Mouse (Mus musculus): Measurements from ENCODE around the gene Atp5c1. TPM values are rescaled to one million over a fixed set of nuclear protein-coding genes. Genes with fewer than 3 reads are reported as not detected.
A peak's percentile ranks its signal among the peaks of the same experiment; 100 is the strongest.

Gene Atp5c1
- total RNA-seq, 2 experiments from 2014 or later: 246 to 250 TPM

DNA sequence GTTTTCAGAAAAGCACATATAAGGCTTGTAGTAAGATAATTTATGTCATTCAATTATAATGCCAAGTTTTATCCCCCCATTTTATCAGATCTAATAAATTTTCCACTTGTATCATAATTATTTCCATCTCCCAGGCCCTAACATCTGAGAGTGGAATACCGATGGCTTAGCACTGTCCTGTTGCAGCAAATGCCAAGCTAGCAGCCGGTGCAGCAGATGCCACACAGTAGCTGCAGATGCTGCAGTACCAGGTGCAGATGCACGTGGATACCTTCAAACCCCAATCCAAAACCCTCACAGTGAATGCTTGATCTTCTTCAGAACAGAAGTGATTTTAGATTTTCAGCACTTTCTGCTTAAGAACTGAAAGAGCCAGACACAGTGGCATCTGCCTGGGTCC is 45.3 kb downstream of the Atp5c1 start:
- TF ChIP-seq CTCF (conservative IDR thresholded peaks at IDR 0.05): no peak
- H3K4me3 ChIP-seq: no peak overlapping the region
- DNase-seq (ENCODE audit: low spot score in 2 of 2): no peak
- H3K27ac ChIP-seq: no peak overlapping the region

DNA sequence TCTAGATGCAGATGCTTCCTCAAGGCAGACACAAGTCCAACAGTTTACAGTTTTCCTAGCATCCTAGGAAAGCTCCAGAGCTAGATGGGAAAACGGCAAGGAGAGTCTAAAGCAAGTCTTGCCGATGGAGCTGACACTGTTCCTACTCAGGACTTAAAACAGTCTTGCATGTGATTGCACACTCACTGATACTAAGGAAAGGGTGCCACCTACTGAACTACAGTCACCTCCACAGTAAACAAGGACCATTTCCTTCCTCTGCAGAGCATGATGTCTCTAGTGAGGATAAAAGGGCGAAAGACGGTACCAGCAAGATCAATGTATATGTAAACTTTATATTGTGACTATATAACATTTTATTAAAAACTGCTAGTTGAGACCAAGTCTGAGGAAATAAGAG is 46.6 kb downstream of the Atp5c1 start:
- Histone ChIP-seq H3K4me3 (no peak overlapping the region), H3K27ac (no peak overlapping the region)
- TF ChIP-seq CTCF (conservative IDR thresholded peaks at IDR 0.05): no peak; the same call in 1 of the 2 replicates
- no peak for DNase-seq (ENCODE audit: low spot score in 2 of 2)

DNA sequence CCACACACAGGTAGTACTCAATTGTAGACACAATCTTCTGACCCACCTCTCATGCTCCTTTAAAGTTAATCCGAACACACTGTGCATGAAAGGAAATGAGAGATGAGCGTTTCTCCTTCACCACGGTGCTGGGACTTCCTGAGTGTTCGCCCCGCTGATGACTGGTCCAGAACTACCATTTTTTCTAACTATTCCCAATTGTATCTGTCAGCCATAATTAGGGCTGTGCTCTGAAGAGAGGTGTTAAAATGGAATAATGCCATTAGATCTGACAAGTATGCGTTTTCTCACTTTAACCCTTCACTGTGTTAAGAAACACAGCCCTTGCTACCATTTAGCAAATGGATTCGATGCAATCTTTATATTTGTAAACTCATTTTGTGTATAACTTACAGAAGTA is 50.6 kb downstream of the Atp5c1 start:
- H3K27ac ChIP-seq: no peak overlapping the region
- H3K4me3 ChIP-seq: no peak overlapping the region
- TF ChIP-seq CTCF (conservative IDR thresholded peaks at IDR 0.05): no peak
- DNase-seq (ENCODE audit: low spot score in 2 of 2): no peak

DNA sequence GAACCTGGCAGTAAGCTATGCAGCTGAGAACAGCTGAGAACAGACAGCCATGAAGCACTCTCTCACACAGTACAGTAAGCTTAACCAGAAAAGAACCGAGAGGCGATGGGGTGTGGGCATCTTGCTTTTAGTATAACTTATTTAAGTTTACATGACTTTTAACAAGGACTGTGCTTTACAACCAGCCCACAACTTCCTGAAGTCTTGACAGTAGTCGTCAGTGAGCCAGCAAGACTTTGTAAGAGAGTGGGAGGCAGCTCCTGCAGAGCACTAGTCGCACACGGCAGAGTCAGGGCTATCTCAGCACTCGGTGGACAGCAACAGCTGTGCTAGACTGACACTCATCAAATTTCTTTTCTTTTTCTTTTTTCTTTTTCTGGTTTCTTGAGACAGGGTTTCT is 56.0 kb downstream of the Atp5c1 start:
- DNase-seq (ENCODE audit: low spot score in 2 of 2): no peak
- TF ChIP-seq CTCF (conservative IDR thresholded peaks at IDR 0.05): no peak
- no peak overlapping the region for H3K27ac ChIP-seq
- H3K4me3 ChIP-seq: no peak overlapping the region

DNA sequence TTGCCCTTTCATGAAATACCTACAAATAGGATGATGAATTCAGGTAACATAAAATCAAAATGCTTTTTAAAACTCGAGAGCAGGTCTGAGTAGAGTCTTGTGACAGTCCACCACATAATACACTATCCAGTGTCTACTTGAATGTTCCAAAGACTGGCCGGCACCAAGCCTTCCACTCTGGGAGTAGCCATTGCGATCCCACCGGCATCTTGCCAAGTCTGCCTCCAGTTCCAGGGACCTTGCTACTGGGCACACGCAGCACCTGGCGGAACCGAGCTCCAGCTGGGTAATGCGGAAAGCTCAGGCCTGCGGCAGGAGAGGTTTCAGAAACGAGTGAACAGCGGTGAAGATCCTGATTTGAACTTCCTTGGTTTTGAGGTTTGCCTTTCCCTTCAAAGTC is 59.0 kb downstream of the Atp5c1 start:
- no peak for TF ChIP-seq CTCF (conservative IDR thresholded peaks at IDR 0.05)
- DNase-seq (ENCODE audit: low spot score in 2 of 2): no peak
- Histone ChIP-seq H3K4me3 (no peak overlapping the region), H3K27ac (no peak overlapping the region)

DNA sequence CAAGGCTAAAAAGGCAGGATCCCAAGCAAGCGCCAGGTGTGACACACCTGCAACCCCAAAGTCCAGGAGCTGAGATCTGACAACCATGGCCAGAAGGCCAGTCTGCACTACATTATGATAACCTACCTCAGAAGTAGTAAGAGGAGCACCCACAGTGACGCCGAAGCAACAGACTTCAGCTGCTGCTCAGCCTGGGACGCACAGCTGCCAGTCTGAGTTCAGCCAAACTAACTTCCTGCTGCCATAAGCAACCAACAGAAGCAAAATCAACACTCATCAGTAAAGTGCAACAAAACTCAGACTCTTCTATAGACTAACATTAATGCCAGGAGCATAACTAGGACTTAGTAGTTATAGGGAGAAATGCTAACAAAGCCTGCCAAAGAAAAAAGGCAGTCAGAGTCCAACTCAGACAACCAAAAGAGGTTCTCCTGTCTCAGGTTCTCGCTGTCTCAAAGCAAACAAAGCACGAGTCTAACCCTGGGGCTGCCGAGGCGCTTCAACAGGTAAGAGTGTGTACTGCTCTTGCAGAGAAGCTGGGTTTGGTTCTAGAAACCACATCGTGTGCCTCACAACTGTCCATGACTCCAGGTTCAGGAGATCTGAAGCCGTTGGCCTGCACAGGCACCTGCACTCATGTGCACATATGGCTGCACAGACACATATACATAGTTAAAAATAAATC is 65.2 kb downstream of the Atp5c1 start:
- no peak for TF ChIP-seq CTCF (conservative IDR thresholded peaks at IDR 0.05)
- H3K4me3 ChIP-seq: no peak overlapping the region
- DNase-seq (ENCODE audit: low spot score in 2 of 2): no peak
- H3K27ac ChIP-seq: no peak overlapping the region

DNA sequence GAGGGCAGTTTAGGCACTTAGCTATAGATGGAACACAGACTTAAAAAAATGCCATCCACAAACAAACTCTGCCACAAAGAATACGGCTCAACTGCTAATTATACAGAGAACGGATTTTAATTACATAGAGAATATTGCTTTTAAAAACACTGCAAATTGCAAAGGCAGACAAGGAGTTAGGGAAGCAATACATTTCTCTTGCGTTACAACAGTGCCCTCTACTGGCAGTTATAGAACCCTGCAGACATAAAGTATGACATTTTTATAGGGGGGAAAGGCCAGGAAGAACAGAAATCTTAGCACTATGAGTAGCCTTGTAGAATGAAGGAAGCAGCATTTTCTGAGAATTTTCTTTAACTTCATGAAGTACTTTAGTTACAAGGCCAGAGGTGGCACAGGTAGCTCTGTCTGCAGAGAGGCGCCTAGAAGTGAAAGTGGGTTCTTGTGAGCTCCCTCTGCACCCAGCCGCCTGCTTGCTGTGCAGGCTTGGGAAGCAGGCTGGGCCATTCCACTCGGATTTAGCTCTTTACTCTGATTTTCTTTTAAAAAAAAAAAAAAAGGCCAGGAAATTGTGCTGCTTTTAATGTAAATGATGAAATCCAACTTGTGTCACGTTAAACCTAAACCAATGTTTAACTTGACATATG is 69.9 kb downstream of the Atp5c1 start:
- no peak overlapping the region for H3K4me3 ChIP-seq
- peak; percentile 28 to 51 for DNase-seq (ENCODE audit: low spot score in 2 of 2)
- no peak overlapping the region for H3K27ac ChIP-seq
- TF ChIP-seq CTCF (conservative IDR thresholded peaks at IDR 0.05): peak; percentile 90

DNA sequence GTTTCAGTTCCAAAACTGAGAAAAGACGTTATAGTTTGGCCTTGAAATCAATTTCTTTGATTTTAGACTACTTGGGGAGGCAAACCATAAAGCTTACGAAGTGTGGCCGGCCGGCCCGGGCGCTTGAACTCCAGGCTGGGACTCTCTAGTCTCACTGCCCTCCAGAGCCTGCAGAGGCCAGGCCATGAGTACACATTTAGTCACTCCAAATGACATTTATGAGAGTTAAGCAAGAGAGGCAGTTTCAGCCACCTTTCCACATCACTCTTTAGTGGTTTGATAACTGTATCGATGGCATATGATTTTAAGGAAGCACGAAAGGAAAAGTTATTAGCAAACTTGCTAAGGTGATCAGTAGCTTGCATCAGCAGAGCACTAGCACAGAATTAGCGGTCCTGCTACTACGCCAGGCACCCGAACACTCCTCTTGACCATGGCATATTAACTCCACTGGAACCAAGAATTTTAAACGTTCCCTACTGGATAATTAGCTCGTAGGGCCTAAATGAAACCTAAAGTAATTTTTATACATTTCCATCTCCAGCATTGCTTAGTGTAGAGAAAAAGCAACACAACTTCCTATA is 70.5 kb downstream of the Atp5c1 start:
- DNase-seq (ENCODE audit: low spot score in 2 of 2): no peak
- no peak for TF ChIP-seq CTCF (conservative IDR thresholded peaks at IDR 0.05)
- no peak overlapping the region for H3K4me3 ChIP-seq
- no peak overlapping the region for H3K27ac ChIP-seq

DNA sequence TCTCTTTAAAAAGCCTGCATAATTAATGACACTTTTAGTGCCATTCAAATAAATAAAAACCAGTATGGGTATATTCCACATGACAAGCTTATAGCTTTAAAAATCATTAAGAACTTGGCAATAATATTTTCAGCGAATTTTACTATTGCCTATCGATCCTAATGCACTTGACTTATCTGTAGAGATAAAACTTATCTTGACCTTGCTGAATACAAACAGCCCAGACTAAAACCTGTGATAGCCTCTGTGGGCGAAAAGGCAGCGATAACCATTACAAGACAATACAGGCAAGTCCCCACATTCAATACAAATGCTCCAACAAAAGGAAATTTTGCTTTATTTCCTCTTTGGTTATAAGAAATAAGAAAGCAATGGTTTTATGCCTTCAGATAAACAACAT is 71.7 kb downstream of the Atp5c1 start:
- DNase-seq (ENCODE audit: low spot score in 2 of 2): no peak
- H3K4me3 ChIP-seq: no peak overlapping the region
- TF ChIP-seq CTCF (conservative IDR thresholded peaks at IDR 0.05): no peak
- no peak overlapping the region for H3K27ac ChIP-seq

Other genes with a start within 250 kb of the Atp5c1 start
- gene 4930412O13Rik, start 199.3 kb downstream of the Atp5c1 start, total RNA-seq (2021): not detected
- not detected for gene 9230102O04Rik, start 191.0 kb downstream of the Atp5c1 start, total RNA-seq (2021)
- not detected for gene Gata3, start 190.5 kb downstream of the Atp5c1 start, total RNA-seq (2021)
- 10 to 100 TPM; 13.9 to 15.4 TPM for gene Taf3, start 31.9 kb downstream of the Atp5c1 start, total RNA-seq (2021)
- gene Kin, start 83 bp upstream of the Atp5c1 start, total RNA-seq (2021): 10 to 100 TPM; 11.2 to 12.1 TPM
- 1 to 10 TPM; 1.7 to 2.1 TPM for gene Itih2, start 50.9 kb upstream of the Atp5c1 start, total RNA-seq (2021)
- 10 to 100 TPM; 13.8 to 14.8 TPM for gene Itih5, start 73.1 kb upstream of the Atp5c1 start, total RNA-seq (2021)